Mouse (Mus musculus): ENCODE data around the gene Prss22. TPM values are rescaled to one million over a fixed set of nuclear protein-coding genes. Genes with fewer than 3 reads are reported as not detected.

The Prss22 gene
- polyA plus RNA-seq, 1 experiment from 2014 or later = 0.28 TPM

GRCm38 (mm10) chr17:24021375-24022199, 23.7 kb upstream of the Prss22 start:
- in situ Hi-C loops (cut with MboI; ENCODE audit: low pct_unique_long_range_greater_than_20kb) = no loop called here
- TF ChIP-seq CTCF (IDR thresholded peaks at IDR 0.05) = no peak
- ChIA-PET POLR2A (interaction anchor here (1.2 kb wide), 1 partner anchor 16 kb away, joined by 3 read pairs; no protein-coding TSS in a partner anchor), CTCF (interaction anchor here (1.3 to 1.7 kb wide), 2 partner anchors 9 to 12 kb away, joined by 3 to 5 read pairs; no protein-coding TSS in a partner anchor)
- DNase-seq (ENCODE audit: low read depth, low spot score) (no peak), ATAC-seq (peak; percentile 21)
- no peaks in the 10 kb centered on the region for H3K27me3 ChIP-seq

DNA sequence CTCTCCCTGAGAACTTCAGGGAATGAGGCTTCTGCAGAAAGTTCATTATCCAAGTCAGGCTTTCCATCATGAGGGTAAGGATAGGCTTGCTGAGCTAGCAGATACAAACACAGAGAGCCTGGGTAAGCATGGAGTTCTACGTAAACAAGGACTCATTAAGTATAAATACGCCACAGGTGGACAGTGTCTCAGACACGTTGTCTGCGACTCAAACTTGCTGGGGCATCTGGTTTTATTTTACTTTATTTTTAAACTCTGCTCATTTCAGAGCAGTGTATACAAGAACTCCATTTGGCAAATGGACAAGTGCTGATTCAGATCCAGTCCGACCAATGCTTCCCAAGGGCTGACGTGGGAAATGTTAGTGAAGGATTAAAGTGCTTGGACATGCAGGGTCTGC, 22.8 kb upstream of the Prss22 start:
- in situ Hi-C loops (cut with MboI; ENCODE audit: low pct_unique_long_range_greater_than_20kb) = no loop called here
- POLR2A ChIA-PET = no interaction called here
- no peak for TF ChIP-seq CTCF (IDR thresholded peaks at IDR 0.05)
- no peaks in the 10 kb centered on the region for H3K27me3 ChIP-seq
- CTCF ChIA-PET = interaction anchor here (1.7 kb wide), 1 partner anchor 10 kb away, joined by 3 read pairs; no protein-coding TSS in a partner anchor
- ATAC-seq = no peak
- DNase-seq (ENCODE audit: low read depth, low spot score) = no peak

GRCm38 (mm10) chr17:24015727-24016126, 17.8 kb upstream of the Prss22 start:
- DNase-seq (ENCODE audit: low read depth, low spot score) = no peak
- in situ Hi-C loops (cut with MboI; ENCODE audit: low pct_unique_long_range_greater_than_20kb) = no loop called here
- ATAC-seq = no peak

DNA sequence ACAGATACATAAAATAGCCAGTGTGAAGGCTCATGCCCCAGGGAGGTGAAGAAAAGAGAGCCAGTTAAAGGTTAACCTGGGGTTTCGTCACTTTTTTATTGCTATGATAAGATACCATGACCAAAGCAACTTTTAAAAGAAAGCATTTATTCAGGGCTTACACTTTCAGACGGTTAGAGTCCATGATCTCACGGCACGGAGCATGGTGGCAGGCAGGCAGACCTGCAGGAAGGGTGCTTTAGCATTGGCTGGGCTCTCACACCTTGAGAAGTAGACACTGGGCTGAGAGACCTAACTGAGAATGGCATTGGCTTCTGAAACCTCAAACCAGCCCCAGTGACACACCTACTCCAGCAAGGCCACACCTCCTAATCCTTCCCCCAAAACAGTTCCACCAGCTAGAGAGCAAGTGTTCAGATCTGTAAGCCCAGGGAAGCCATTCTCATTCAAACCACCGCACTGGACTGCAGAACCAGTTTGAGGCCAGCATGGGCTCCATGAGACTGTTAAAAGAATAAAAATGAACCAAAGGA, 16.6 kb upstream of the Prss22 start:
- CTCF ChIA-PET = no interaction called here
- POLR2A ChIA-PET = no interaction called here
- DNase-seq (ENCODE audit: low read depth, low spot score) = no peak
- H3K27me3 ChIP-seq = no peaks in the 10 kb centered on the region
- ATAC-seq = no peak
- in situ Hi-C loops (cut with MboI; ENCODE audit: low pct_unique_long_range_greater_than_20kb) = no loop called here
- TF ChIP-seq CTCF (IDR thresholded peaks at IDR 0.05) = no peak

More at GRCm38 (mm10) chr17:24015727-24016126, 17.8 kb upstream of the Prss22 start:
- H3K27me3 ChIP-seq = no peaks in the 10 kb centered on the region
- ChIA-PET POLR2A (no interaction called here), CTCF (interaction anchor here (1.0 to 1.2 kb wide), 2 partner anchors 10 to 13 kb away, joined by 3 read pairs; no protein-coding TSS in a partner anchor)
- peak; percentile 70 for TF ChIP-seq CTCF (IDR thresholded peaks at IDR 0.05)

DNA sequence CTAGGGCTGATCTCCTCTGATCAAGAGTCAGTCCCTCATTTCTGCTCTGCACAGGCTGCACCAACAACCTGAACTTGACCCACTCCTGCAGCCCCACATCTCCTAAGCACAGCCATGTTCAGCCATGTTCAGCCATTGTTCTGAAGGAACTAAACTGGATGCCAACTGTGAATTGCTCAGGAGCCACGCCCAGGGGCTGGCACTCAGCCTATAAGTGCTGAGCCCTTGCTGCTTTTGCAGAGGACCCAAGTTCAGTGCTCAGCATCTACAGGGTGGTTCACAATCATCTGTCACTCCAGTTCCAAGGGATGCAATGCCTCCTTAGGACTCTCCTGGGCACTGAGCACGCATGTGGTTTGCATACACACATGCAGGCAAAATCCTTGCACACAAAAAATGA, 15.0 kb upstream of the Prss22 start:
- H3K27me3 ChIP-seq = no peaks in the 10 kb centered on the region
- ChIA-PET CTCF (no interaction called here), POLR2A (no interaction called here)
- ATAC-seq (no peak), DNase-seq (ENCODE audit: low read depth, low spot score) (no peak)
- no peak for TF ChIP-seq CTCF (IDR thresholded peaks at IDR 0.05)
- in situ Hi-C loops (cut with MboI; ENCODE audit: low pct_unique_long_range_greater_than_20kb) = no loop called here

DNA sequence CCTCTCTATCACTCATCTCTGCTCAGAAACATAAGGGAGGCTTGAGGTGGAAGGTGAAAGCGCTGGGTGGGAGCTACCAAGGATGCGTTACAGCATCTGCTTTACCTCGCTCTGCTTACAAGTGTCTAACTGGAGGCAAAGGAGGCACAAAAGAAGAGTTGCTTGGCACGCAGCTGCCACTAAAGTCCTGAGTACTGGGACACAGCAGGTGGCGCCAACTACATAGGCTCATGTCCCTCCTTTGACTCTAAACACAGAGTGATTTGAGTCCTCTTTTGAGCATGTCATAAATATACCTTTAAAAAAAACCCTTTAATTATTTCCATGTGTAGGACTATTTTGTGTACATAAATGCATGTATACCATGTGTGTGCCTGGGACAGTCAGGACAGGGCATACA, 11.7 kb upstream of the Prss22 start:
- peak; percentile 32 for TF ChIP-seq CTCF (IDR thresholded peaks at IDR 0.05)
- no peaks in the 10 kb centered on the region for H3K27me3 ChIP-seq
- in situ Hi-C loops (cut with MboI; ENCODE audit: low pct_unique_long_range_greater_than_20kb) = no loop called here
- CTCF ChIA-PET = interaction anchor here (0.7 to 1.9 kb wide), 8 partner anchors 12 to 79 kb away, joined by 3 to 6 read pairs (median 3); no protein-coding TSS in a partner anchor
- ATAC-seq = no peak
- POLR2A ChIA-PET = interaction anchor here (0.7 kb wide), 1 partner anchor 36 kb away, joined by 4 read pairs; no protein-coding TSS in a partner anchor
- DNase-seq (ENCODE audit: low read depth, low spot score) = no peak

DNA sequence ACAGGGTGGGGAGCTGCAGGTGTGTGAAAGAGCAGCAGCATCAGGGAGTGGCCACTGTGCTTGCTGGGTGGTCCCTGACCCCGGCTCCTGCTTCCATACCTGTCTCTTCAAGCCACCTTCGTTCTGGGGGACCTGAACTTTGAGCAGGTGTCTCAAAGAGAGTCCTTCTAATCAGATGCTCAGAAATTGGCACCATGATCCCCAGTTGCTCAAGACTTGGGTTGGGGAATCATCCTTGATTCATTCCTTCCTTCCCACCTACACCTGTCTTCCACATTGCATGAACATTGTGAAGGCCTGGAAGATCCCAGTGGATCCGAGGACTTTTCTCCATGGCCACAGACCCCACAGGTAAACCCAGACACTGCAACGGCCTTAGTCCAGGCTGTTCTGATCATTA, 10.2 kb upstream of the Prss22 start:
- in situ Hi-C loops (cut with MboI; ENCODE audit: low pct_unique_long_range_greater_than_20kb) = no loop called here
- ChIA-PET CTCF (no interaction called here), POLR2A (no interaction called here)
- DNase-seq (ENCODE audit: low read depth, low spot score) (no peak), ATAC-seq (no peak)
- no peak for TF ChIP-seq CTCF (IDR thresholded peaks at IDR 0.05)
- H3K27me3 ChIP-seq = no peaks in the 10 kb centered on the region

GRCm38 (mm10) chr17:24007391-24007790, 9.5 kb upstream of the Prss22 start:
- no peak for TF ChIP-seq CTCF (IDR thresholded peaks at IDR 0.05)
- POLR2A ChIA-PET = no interaction called here

GRCm38 (mm10) chr17:24006930-24007329, 9.0 kb upstream of the Prss22 start:
- POLR2A ChIA-PET = no interaction called here
- no peak for TF ChIP-seq CTCF (IDR thresholded peaks at IDR 0.05)
- no peak for ATAC-seq
- CTCF ChIA-PET = interaction anchor here (0.8 to 1.4 kb wide), 5 partner anchors 10 to 61 kb away, joined by 3 to 4 read pairs (median 3); no protein-coding TSS in a partner anchor
- in situ Hi-C loops (cut with MboI; ENCODE audit: low pct_unique_long_range_greater_than_20kb) = no loop called here
- H3K27me3 ChIP-seq = no peaks in the 10 kb centered on the region
- no peak for DNase-seq (ENCODE audit: low read depth, low spot score)

More at GRCm38 (mm10) chr17:24007391-24007790, 9.5 kb upstream of the Prss22 start:
- no peaks in the 10 kb centered on the region for H3K27me3 ChIP-seq
- ATAC-seq = peak; percentile 58
- in situ Hi-C loops (cut with MboI; ENCODE audit: low pct_unique_long_range_greater_than_20kb) = no loop called here
- DNase-seq (ENCODE audit: low read depth, low spot score) = no peak
- CTCF ChIA-PET = interaction anchor here (0.8 to 1.4 kb wide), 4 partner anchors 36 to 61 kb away, joined by 3 to 4 read pairs (median 3); no protein-coding TSS in a partner anchor

GRCm38 (mm10) chr17:24005049-24005448, 7.1 kb upstream of the Prss22 start:
- ATAC-seq = no peak

More at GRCm38 (mm10) chr17:24005049-24005448, 7.1 kb upstream of the Prss22 start:
- in situ Hi-C loops (cut with MboI; ENCODE audit: low pct_unique_long_range_greater_than_20kb) = no loop called here
- H3K27me3 ChIP-seq = no peaks in the 10 kb centered on the region
- TF ChIP-seq CTCF (IDR thresholded peaks at IDR 0.05) = no peak
- POLR2A ChIA-PET = no interaction called here
- CTCF ChIA-PET = no interaction called here
- DNase-seq (ENCODE audit: low read depth, low spot score) = no peak

All from Patski (cell line).